Mouse (Mus musculus): ENCODE measurements around the gene Atp8a1. TPM values are rescaled to one million over a fixed set of nuclear protein-coding genes. Genes with fewer than 3 reads are reported as not detected.

Atp8a1 gene
- polyA plus RNA-seq, 1 experiment, result 2.4 TPM

DNA sequence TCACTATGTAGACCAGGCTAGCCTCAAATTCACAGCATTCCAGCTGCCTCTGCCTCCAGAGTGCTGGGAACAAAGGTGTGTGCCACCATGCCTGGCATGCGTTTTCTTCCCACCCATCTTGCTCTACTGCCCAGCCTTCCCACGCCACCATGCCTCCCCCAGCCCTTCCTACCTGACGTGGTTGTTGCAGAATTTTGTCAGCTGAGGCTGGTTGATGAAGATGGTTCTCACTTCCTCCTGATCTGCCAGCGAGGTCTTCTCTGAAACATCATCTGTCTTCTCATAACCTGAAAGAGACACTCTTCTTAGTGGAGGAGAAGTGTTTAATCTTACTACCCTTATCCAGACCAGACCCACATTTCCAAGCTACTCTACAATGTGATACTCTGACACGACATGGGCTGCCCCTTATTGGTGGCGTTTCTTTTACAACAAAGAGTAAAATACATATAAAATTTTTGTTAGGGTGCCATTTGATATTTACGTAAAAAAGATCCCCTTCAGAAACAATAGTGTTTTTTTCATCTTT, 32.7 kb downstream of the Atp8a1 start:
- TF ChIP-seq POLR2A (IDR thresholded peaks at IDR 0.05; ENCODE audit: control insufficient read depth, low read depth, low read length), result no peak
- no peak for TF ChIP-seq CTCF (IDR thresholded peaks at IDR 0.05; ENCODE audit: control insufficient read depth, insufficient read depth, insufficient replicate concordance, low read depth, low read length)
- Histone ChIP-seq H3K4me3 (ENCODE audit: control insufficient read depth, low read depth, low read length) (no peak overlapping the region), H3K4me1 (ENCODE audit: control insufficient read depth, insufficient read depth, low read length) (no peaks in the 10 kb centered on the region; the same call in 1 of the 2 replicates), H3K27ac (ENCODE audit: control insufficient read depth, insufficient read depth, low read depth, low read length) (no peak overlapping the region), H3K27me3 (ENCODE audit: control insufficient read depth, insufficient read depth, low read length) (no peaks in the 10 kb centered on the region), H3K36me3 (ENCODE audit: control insufficient read depth, insufficient read depth, low read length) (no peaks in the 10 kb centered on the region)

DNA sequence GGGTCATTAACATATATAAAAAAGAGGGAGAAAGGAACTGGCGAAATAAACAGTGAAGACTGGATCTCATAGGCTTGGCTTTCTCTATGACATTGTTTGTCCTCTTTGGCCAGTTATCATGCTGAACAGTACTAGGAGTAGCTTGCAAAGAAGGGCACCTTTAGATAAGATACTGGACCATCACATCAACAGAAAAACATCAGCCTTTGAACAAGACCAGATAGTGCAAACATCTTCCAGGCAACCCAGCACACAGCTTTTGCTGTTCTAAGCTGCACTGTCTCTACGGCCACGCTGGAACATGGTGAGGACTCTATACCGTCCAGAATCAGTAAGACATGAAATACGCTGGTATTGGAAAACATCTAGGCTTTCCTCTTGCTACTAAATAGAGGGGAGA, 33.9 kb downstream of the Atp8a1 start:
- no peak overlapping the region for H3K4me3 ChIP-seq (ENCODE audit: control insufficient read depth, low read depth, low read length)
- no peaks in the 10 kb centered on the region for H3K27me3 ChIP-seq (ENCODE audit: control insufficient read depth, insufficient read depth, low read length)
- no peaks in the 10 kb centered on the region; the same call in 1 of the 2 replicates for H3K4me1 ChIP-seq (ENCODE audit: control insufficient read depth, insufficient read depth, low read length)
- no peak overlapping the region for H3K27ac ChIP-seq (ENCODE audit: control insufficient read depth, insufficient read depth, low read depth, low read length)
- TF ChIP-seq POLR2A (IDR thresholded peaks at IDR 0.05; ENCODE audit: control insufficient read depth, low read depth, low read length) (no peak), CTCF (IDR thresholded peaks at IDR 0.05; ENCODE audit: control insufficient read depth, insufficient read depth, insufficient replicate concordance, low read depth, low read length) (no peak)
- H3K36me3 ChIP-seq (ENCODE audit: control insufficient read depth, insufficient read depth, low read length), result no peaks in the 10 kb centered on the region

DNA sequence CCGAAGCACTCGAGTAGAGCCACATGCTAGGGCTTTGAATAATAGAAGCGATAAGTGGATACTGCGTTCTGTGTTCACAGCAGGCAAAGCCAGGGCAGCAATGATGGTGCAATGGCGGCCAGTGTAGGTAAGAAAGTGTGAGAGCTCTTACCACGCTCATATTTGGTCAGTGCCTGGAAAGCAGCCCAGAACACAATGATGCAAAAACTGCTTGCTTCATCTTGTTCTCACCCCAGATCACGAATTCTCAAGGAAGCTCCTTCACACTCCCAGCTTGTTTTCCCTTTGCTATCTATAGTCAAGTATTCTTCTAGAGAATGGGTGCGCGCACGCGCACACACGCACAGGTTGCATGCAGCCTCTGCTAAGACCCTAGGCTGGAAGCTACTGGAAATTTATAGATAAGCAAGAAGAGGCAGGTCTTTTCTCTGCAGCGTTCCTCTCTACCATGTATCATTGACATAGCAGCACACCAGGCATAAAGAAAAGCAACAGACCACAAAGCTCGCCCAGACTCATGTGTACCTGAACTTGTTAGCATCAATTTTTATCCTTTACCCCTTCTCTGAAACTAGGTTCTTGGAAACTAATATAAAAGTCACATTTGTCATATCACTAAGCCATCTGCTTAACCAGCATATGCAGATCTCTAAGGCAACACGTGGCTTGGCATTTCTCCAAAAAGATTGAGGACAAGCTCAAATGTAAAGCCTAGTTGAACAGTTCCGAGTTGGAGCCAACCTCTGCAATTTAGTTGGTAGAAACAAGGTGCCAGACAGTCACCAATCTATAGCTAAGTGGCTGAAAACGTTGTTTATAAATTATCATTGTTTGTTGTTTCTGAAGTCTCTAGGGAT, 44.8 kb downstream of the Atp8a1 start:
- no peaks in the 10 kb centered on the region for H3K36me3 ChIP-seq (ENCODE audit: control insufficient read depth, insufficient read depth, low read length)
- H3K27ac ChIP-seq (ENCODE audit: control insufficient read depth, insufficient read depth, low read depth, low read length), result no peak overlapping the region
- H3K4me3 ChIP-seq (ENCODE audit: control insufficient read depth, low read depth, low read length), result no peak overlapping the region
- TF ChIP-seq POLR2A (IDR thresholded peaks at IDR 0.05; ENCODE audit: control insufficient read depth, low read depth, low read length), result no peak
- no peak for TF ChIP-seq CTCF (IDR thresholded peaks at IDR 0.05; ENCODE audit: control insufficient read depth, insufficient read depth, insufficient replicate concordance, low read depth, low read length)
- no peaks in the 10 kb centered on the region for H3K27me3 ChIP-seq (ENCODE audit: control insufficient read depth, insufficient read depth, low read length)
- no peaks in the 10 kb centered on the region for H3K4me1 ChIP-seq (ENCODE audit: control insufficient read depth, insufficient read depth, low read length)

DNA sequence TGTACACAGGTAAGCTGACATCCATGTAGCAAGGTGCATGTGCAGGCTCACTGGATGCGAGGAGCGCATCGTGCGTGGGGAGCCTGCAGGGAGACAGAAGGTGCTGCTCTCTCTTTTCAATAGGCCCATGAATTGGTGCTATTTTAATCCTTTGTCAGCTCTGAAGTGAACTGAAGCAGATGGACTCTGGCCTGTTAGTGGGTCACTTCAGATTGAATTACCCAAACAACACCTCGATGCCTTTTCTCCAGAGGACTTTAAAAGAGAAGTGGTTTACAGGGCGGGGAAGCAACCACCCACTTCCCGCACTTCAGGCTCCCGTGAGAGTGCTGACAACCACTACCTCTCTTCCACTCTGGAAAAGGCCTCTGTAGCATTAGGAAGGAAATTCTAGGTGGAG, 46.4 kb downstream of the Atp8a1 start:
- no peaks in the 10 kb centered on the region for H3K27me3 ChIP-seq (ENCODE audit: control insufficient read depth, insufficient read depth, low read length)
- H3K4me3 ChIP-seq (ENCODE audit: control insufficient read depth, low read depth, low read length), result no peak overlapping the region
- H3K36me3 ChIP-seq (ENCODE audit: control insufficient read depth, insufficient read depth, low read length), result no peaks in the 10 kb centered on the region
- TF ChIP-seq CTCF (IDR thresholded peaks at IDR 0.05; ENCODE audit: control insufficient read depth, insufficient read depth, insufficient replicate concordance, low read depth, low read length), result no peak
- TF ChIP-seq POLR2A (IDR thresholded peaks at IDR 0.05; ENCODE audit: control insufficient read depth, low read depth, low read length), result no peak
- H3K4me1 ChIP-seq (ENCODE audit: control insufficient read depth, insufficient read depth, low read length), result no peaks in the 10 kb centered on the region
- H3K27ac ChIP-seq (ENCODE audit: control insufficient read depth, insufficient read depth, low read depth, low read length), result no peak overlapping the region

DNA sequence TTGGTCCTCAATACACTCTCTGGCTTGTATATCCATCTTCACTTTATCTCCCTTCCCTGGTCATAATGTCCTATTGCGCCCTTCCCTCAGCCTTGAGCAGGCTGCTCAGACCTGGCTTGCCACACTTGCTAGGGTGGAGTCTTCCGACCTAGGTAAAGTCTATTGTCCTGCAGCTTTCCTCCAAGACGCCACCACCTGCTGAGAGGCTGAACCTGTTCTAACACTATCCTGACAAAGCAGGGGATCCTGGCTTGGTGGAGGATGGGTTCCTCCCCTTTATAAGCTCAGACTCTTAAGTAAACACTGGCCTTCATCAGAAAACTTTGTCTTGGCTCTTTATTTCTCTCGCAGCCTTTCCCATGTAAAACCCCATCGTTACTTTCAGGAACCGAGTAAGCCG, 47.4 kb downstream of the Atp8a1 start:
- H3K27me3 ChIP-seq (ENCODE audit: control insufficient read depth, insufficient read depth, low read length), result no peaks in the 10 kb centered on the region
- no peaks in the 10 kb centered on the region for H3K4me1 ChIP-seq (ENCODE audit: control insufficient read depth, insufficient read depth, low read length)
- H3K4me3 ChIP-seq (ENCODE audit: control insufficient read depth, low read depth, low read length), result no peak overlapping the region
- H3K36me3 ChIP-seq (ENCODE audit: control insufficient read depth, insufficient read depth, low read length), result no peaks in the 10 kb centered on the region
- no peak overlapping the region for H3K27ac ChIP-seq (ENCODE audit: control insufficient read depth, insufficient read depth, low read depth, low read length)
- TF ChIP-seq POLR2A (IDR thresholded peaks at IDR 0.05; ENCODE audit: control insufficient read depth, low read depth, low read length) (no peak), CTCF (IDR thresholded peaks at IDR 0.05; ENCODE audit: control insufficient read depth, insufficient read depth, insufficient replicate concordance, low read depth, low read length) (no peak)

DNA sequence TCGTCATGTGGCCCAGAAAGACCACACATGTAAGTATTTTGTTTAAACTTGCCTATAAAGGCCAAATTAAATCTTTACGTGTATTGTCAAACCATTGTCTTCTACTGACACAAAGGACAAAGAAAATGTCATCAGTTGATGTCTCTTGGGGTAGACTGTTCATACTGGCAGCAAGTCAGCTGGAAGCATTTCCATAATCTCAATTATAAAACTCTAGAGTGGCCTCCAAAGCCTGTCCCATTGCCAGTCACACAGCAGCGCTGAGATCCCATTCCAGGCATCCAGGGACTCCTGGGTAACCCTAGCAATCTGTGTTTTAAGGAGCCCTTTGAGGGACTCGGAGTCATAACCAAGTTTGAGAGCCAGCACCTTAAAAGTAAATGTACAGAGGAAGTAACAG, 48.9 kb downstream of the Atp8a1 start:
- Histone ChIP-seq H3K27me3 (ENCODE audit: control insufficient read depth, insufficient read depth, low read length) (no peaks in the 10 kb centered on the region), H3K4me1 (ENCODE audit: control insufficient read depth, insufficient read depth, low read length) (no peaks in the 10 kb centered on the region), H3K27ac (ENCODE audit: control insufficient read depth, insufficient read depth, low read depth, low read length) (no peak overlapping the region), H3K36me3 (ENCODE audit: control insufficient read depth, insufficient read depth, low read length) (no peaks in the 10 kb centered on the region), H3K4me3 (ENCODE audit: control insufficient read depth, low read depth, low read length) (no peak overlapping the region)
- TF ChIP-seq CTCF (IDR thresholded peaks at IDR 0.05; ENCODE audit: control insufficient read depth, insufficient read depth, insufficient replicate concordance, low read depth, low read length), result no peak
- TF ChIP-seq POLR2A (IDR thresholded peaks at IDR 0.05; ENCODE audit: control insufficient read depth, low read depth, low read length), result no peak

DNA sequence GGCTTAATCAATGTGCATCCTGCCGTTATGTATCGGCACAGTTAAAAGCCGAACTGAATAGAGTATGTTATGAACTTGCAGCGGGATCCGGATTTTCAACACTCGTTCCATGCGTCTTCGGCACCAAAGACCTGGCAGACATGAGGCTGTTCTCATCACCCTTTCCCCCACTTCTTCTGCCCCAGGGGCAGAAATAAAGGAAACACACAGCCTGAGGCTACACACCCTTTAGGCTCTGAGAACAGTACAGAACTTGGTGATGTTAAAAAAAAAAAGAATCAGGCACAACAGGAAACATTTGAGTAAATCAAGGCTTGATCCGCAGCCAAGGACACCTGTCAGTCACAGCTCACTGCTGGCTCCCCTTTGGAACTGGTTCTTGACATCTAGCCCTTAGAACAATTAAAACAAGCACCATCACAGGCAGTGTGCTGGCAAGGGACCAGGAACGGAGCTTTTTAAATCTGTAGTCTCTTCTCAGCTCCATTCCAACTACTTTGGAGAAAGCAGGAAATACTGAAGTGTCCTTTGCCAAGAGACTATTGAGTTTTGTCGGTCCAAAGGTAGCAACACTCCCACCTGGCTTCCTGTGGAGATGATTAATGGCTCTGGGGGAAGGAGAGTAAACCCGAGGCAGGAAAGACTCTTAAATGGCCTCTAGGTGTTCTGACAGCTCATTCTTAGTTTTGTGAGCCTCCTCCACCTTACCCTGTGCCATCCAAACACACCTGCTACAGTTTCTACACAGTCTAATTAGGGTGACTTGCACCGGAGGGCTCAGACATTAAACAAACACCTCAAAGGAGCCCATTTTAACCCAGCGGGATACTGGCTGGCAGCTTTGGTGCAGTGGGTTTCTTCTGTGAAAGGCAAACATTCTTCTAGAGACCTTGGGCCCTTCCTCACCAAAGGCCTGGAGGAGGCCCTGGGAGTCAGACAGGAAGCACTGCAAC, 50.0 kb downstream of the Atp8a1 start:
- no peaks in the 10 kb centered on the region for H3K27me3 ChIP-seq (ENCODE audit: control insufficient read depth, insufficient read depth, low read length)
- no peak for TF ChIP-seq CTCF (IDR thresholded peaks at IDR 0.05; ENCODE audit: control insufficient read depth, insufficient read depth, insufficient replicate concordance, low read depth, low read length)
- no peak for TF ChIP-seq POLR2A (IDR thresholded peaks at IDR 0.05; ENCODE audit: control insufficient read depth, low read depth, low read length)
- no peaks in the 10 kb centered on the region for H3K36me3 ChIP-seq (ENCODE audit: control insufficient read depth, insufficient read depth, low read length)
- H3K27ac ChIP-seq (ENCODE audit: control insufficient read depth, insufficient read depth, low read depth, low read length), result no peak overlapping the region
- no peaks in the 10 kb centered on the region for H3K4me1 ChIP-seq (ENCODE audit: control insufficient read depth, insufficient read depth, low read length)
- no peak overlapping the region for H3K4me3 ChIP-seq (ENCODE audit: control insufficient read depth, low read depth, low read length)
